Mouse (Mus musculus) bone marrow, adult 2 months (tissue): ENCODE results near the gene Grhl3. TPM values are rescaled to one million over a fixed set of nuclear protein-coding genes. Genes with fewer than 3 reads are reported as not detected.

Experiments
- H3K27ac ChIP-seq: fragments of 200-500 bp; 2 replicates; pipeline ENCODE4 v1.5.1; 2012; ENCODE audit warnings: low read depth, mild to moderate bottlenecking, control low read depth, inconsistent platforms, low read length; ENCODE audit not compliant: control insufficient read depth, poor library complexity, insufficient read depth
- H3K4me1 ChIP-seq: fragments of 200-500 bp; 2 replicates; pipeline ENCODE4 v1.6.1; 2011; ENCODE audit warnings: low read length; ENCODE audit not compliant: control insufficient read depth, insufficient read depth
- H3K4me3 ChIP-seq: fragments of 200-500 bp; replicated peaks from 2 replicates; pipeline ENCODE3; 2011; ENCODE audit warnings: mild to moderate bottlenecking, low read depth, low read length, control low read depth; ENCODE audit not compliant: control insufficient read depth
- CTCF ChIP-seq: fragments of 200-500 bp; IDR thresholded peaks from 2 replicates; pipeline ENCODE4 v1.5.1; 2011; ENCODE audit warnings: low read length, control low read depth; ENCODE audit not compliant: control insufficient read depth, insufficient read depth
- POLR2A ChIP-seq: fragments of 200-500 bp; IDR thresholded peaks from 2 replicates; pipeline ENCODE4 v1.6.1; 2011; ENCODE audit warnings: low read depth, mild to moderate bottlenecking, control low read depth, low read length, borderline replicate concordance; ENCODE audit not compliant: control insufficient read depth
- WGBS: fragments of 180-500 bp; shearing (Covaris S2); methylation state at CpG from one replicate; pipeline ENCODE4 v1.1.7; 2018; 5-methylcytosine and 5-hydroxymethylcytosine counted together
- polyA plus RNA-seq: library from polyadenylated mRNA; stranded (reverse); fragments of >200 nt; gene quantifications from 2 replicates; pipeline ENCODE4 v1.2.4, GENCODE M21; 2011; ENCODE audit warnings: low replicate concordance; ENCODE audit not compliant: missing spikeins, insufficient read depth, insufficient read length

Gene Grhl3
- polyA plus RNA-seq, 1 experiment: not detected

GRCm38 (mm10) chr4:135516351-135517316, 56.8 kb downstream of the Grhl3 start:
- WGBS: 59% methylated on average over 15 of the region's 15 CpGs
- Histone ChIP-seq H3K4me1 (no peaks in the 10 kb centered on the region; the same call in none of the 2 replicates), H3K27ac (no peak overlapping the region), H3K4me3 (no peak overlapping the region)
- TF ChIP-seq POLR2A (no peak), CTCF (peak; percentile 78)

- WGBS: 69% methylated on average over 14 of the region's 14 CpGs
- no peak overlapping the region; the same call in 1 of the 2 replicates for H3K27ac ChIP-seq
- no peaks in the 10 kb centered on the region; the same call in none of the 2 replicates for H3K4me1 ChIP-seq
- TF ChIP-seq POLR2A (no peak), CTCF (no peak)
- no peak overlapping the region for H3K4me3 ChIP-seq
Observed at GRCm38 (mm10) chr4:135514925-135515324, 58.5 kb downstream of the Grhl3 start.

- no peaks in the 10 kb centered on the region; the same call in none of the 2 replicates for H3K4me1 ChIP-seq
- H3K4me3 ChIP-seq: no peak overlapping the region
- TF ChIP-seq CTCF: no peak
- TF ChIP-seq POLR2A: no peak
- 83% methylated on average over 7 of the region's 7 CpGs for WGBS
- 0 out of 2 replicates have a peak overlapping the region, but pooled peaks have one; percentile 7 for H3K27ac ChIP-seq
Observed at GRCm38 (mm10) chr4:135513865-135514264, 59.6 kb downstream of the Grhl3 start.

- Histone ChIP-seq H3K4me3 (no peak overlapping the region), H3K27ac (no peak overlapping the region), H3K4me1 (no peaks in the 10 kb centered on the region; the same call in 1 of the 2 replicates)
- WGBS: 71% methylated on average over 12 of the region's 12 CpGs
- TF ChIP-seq CTCF (no peak), POLR2A (no peak)
Observed at GRCm38 (mm10) chr4:135509515-135509914, 63.9 kb downstream of the Grhl3 start.

- Histone ChIP-seq H3K4me3 (no peak overlapping the region), H3K27ac (no peak overlapping the region), H3K4me1 (no peaks in the 10 kb centered on the region; the same call in 1 of the 2 replicates)
- TF ChIP-seq POLR2A (no peak), CTCF (peak; percentile 75)
- WGBS: 30% methylated on average over 13 of the region's 13 CpGs
Observed at GRCm38 (mm10) chr4:135508419-135509039, 64.9 kb downstream of the Grhl3 start.

- TF ChIP-seq CTCF (peak; percentile 15; the same call in 1 of the 2 replicates), POLR2A (no peak)
- H3K27ac ChIP-seq: no peak overlapping the region
- no peaks in the 10 kb centered on the region; the same call in 1 of the 2 replicates for H3K4me1 ChIP-seq
- peak overlapping the region; percentile 29 for H3K4me3 ChIP-seq
- WGBS: 9% methylated on average over 22 of the region's 22 CpGs
Observed at GRCm38 (mm10) chr4:135507547-135508350, 65.7 kb downstream of the Grhl3 start.

- Histone ChIP-seq H3K4me3 (no peak overlapping the region), H3K27ac (no peak overlapping the region)
- WGBS: 16% methylated on average over 11 of the region's 11 CpGs
Observed at GRCm38 (mm10) chr4:135505794-135506193, 67.6 kb downstream of the Grhl3 start.

GRCm38 (mm10) chr4:135501587-135501986, 71.8 kb downstream of the Grhl3 start:
- Histone ChIP-seq H3K4me3 (no peak overlapping the region), H3K4me1 (no peaks in the 10 kb centered on the region; the same call in 1 of the 2 replicates), H3K27ac (no peak overlapping the region)
- TF ChIP-seq POLR2A: no peak
- no peak for TF ChIP-seq CTCF
- WGBS: 33% methylated on average over 4 of the region's 4 CpGs

More at GRCm38 (mm10) chr4:135505794-135506193, 67.6 kb downstream of the Grhl3 start:
- no peak for TF ChIP-seq POLR2A
- no peaks in the 10 kb centered on the region; the same call in 1 of the 2 replicates for H3K4me1 ChIP-seq
